Mouse (Mus musculus) granulocyte monocyte progenitor cell, adult 5-6 weeks (primary cell): ENCODE data around the gene Cdk19. TPM values are rescaled to one million over a fixed set of nuclear protein-coding genes. Genes with fewer than 3 reads are reported as not detected.

Experiments
- ATAC-seq: replicated peaks from 2 replicates; pipeline ENCODE4 v1.8.0; 2016; ENCODE audit warnings: mild to moderate bottlenecking, moderate TSS enrichment, inconsistent platforms; ENCODE audit not compliant: poor library complexity, severe bottlenecking
- total RNA-seq, 2 experiments: library from RNA; stranded (forward) in 1 of 2; stranded (reverse) in 1 of 2; fragments of 200-712, 200-1000 nt in 1 of 2; fragments of >200 nt in 1 of 2; fragmentation: Nextera tagmentation in 1 of 2; gene quantifications; 2 replicates each; pipeline ENCODE4 v1.2.3; 2014 to 2017

Gene Cdk19
- total RNA-seq, 2 experiments from 2014 or later, result 36.0 to 51.7 TPM

DNA sequence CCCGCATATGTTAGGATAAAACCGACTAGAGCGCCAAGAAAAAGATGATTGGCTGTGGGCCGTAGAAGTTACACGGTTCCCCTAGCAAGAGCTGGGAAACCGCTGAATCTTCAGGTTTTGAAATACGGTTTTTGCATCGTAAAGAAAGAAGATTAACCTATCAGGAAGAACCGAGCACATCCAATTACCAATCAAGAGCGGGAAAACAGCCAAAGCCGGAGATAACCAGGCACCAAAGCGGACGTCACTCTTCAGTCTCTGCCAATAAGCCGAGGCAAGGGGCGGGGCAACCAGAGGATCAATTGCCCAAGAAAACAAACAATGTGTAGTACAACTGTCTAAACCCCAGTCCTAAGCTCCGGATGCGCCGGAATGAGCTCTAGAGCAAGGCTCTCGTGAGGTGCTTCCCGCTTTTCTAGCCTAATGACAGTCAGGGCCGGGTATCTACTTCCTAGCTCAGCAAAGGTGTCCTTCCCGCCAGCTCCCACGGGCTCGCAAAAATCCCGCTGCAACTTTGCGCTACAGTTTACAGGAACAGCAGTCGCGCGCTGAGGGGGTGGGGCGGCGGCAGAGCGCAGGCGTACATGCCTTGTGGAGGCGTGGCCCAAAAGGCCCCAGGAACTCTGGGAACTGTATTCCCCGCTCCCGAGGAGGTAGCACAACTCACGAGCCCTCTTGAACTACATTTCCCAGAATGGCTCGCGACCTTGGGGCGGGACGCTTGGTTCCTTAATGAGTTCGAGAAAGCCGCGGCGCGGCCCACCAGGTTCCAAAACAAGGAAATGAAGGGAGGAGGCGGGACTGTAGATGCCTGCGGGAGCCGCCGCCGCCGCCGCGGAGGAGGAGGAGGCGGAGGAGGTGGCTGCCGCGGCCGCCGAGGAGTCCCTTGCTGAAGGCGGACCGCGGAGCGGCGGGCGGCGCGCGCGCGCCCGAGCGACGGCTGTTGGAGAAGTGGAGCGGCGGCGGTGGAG, 9.5 kb downstream of the Cdk19 start:
- ATAC-seq, result peak; percentile 77

DNA sequence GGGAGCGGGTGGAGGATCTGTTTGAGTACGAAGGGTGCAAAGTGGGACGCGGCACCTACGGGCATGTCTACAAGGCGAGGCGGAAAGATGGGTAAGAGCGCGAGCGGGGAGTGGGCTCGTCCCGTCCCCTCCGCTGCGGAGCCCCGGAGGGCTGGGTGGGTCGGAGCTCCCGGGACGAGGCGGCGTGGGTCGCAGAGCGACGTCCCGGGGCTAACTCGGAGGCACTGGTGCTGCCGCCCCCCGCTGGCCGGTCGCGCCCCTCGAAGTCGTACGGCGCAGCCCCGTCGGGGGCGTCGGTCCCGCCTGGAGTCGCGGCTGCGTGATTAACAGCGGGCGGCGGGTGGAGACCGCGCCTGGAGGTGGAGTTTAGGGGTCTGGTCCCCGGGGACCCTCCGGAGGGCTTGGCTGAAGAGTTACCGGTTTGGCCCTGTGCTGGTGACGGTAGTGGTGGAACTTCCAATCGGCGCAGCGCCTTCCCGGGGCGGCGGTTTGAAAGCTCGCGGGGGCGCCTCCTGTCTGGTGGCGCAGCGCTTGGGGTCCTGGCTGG, 10.3 kb downstream of the Cdk19 start:
- peak; percentile 13 for ATAC-seq

DNA sequence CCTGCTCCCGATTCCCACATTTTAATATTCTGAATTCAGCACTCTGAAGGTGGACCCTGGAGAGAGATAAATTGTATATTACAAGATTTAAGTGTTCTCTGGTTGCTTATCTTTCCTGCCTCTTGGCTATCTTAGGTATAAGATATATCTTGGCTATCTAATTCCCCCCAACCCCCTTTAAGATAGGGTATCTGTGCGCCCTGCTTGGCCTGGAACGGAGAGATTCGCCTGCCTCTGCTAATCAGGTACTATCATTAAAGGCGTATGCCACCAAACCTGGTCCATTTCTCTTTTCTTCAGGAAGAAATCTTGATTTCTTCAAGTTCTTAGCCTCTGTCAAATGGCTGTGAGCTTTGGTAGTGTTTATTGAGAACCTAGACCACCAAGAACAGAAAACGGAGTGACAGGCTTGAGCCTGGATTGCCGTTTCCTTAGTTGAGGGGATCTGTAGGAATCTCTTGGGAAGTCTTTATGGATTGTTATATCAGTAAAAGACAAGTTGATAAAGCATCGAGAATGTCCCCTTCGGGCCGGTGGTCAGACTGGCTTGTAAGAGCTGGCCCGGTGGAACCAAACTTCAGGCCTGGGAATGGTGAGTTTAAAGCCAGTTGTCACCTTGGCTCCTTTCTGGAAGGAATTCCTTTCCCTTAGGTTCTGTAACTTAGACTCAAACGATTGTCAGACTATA, 11.0 kb downstream of the Cdk19 start:
- no peak for ATAC-seq

DNA sequence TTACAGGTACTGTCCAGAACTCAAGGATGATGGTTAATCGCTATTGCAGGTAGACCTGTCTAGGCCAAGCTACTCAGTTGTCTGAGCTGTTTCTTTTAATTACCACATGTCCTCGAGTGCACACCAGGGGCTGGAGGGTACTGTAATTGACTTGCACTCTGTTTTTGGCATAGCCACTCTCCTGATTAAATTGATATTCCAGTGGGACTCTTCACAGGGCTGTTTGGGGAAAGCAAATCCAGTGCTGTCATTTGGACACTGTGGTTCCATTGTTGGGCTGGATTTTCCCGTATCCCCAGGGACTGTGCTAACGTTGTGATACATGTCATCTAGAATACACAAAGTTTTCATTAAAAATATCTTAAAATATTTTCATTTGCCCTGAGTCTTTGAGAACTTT, 11.8 kb downstream of the Cdk19 start:
- ATAC-seq, result no peak

DNA sequence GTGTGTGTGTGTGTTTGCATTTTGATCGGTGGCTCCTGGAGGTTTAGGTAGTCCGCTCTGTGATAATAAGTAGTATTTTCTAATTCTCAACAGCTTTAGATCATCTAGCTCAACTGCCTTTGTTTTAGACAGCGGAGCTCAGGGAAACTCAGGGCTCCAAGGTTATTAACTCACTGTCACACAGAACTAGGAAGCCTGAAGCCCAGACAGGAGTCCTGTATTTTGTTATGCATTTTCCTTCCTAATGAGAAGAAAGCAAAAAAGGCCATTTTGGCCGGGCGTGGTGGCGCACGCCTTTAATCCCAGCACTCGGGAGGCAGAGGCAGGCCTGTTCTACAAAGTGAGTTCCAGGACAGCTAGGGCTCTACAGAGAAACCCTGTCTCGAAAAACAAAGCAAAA, 14.7 kb downstream of the Cdk19 start:
- no peak for ATAC-seq

DNA sequence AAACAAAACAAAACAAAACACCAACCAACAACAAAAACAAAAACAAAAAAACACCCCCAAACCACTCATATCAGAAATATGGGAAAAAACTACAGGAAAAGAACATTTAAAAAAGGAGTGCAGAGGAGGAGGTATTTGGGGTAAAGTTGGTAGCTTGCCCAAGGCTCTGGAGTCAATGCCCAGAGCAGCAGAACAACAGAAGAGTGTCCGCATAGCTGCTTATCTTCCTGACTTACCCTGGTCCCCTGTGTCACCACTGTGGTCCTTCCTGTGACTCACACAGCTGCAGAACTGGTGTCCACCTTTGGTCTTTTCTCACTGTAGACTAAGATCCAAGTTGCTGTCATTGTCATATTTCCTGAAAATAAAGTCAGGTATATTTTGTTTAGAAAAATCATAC, 15.2 kb downstream of the Cdk19 start:
- no peak for ATAC-seq

DNA sequence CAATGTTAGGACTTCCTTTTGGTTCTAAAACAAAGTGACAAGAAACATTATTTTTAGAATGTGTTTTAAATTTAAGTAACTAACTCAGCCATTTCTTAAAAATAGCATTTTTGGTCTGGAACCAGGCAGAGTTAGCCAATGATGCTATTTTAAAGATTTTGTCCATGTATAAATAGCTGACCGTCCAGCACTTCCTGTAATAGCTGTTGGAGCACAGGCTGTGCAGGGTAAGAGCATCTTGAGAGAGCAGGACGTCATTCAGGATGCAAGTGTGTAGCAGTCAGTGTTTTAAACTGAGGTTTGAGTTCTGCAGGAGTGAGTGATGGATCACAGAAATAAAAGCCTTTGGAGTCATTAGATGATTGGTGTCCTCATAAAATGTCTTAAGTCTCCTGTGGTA, 18.8 kb downstream of the Cdk19 start:
- no peak for ATAC-seq

DNA sequence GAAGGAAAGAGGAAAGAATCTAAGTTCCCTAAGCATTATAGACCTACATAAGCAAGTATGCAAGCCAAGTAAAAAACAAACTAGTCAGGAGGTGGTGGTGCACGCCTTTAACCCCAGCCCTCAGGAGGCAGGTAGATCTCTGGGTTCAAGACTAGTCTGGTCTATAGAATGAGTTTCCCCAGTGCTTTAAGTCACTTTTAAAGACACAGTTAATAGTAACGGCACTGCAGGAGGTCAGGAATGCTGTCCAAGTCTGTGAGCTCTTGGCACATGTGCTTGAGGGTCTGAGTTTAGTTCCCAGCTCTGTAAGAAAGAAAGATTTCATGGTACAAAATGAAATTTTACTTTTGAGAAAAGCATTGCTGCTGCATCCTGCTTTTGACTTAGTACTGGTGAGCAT, 19.8 kb downstream of the Cdk19 start:
- no peak for ATAC-seq

DNA sequence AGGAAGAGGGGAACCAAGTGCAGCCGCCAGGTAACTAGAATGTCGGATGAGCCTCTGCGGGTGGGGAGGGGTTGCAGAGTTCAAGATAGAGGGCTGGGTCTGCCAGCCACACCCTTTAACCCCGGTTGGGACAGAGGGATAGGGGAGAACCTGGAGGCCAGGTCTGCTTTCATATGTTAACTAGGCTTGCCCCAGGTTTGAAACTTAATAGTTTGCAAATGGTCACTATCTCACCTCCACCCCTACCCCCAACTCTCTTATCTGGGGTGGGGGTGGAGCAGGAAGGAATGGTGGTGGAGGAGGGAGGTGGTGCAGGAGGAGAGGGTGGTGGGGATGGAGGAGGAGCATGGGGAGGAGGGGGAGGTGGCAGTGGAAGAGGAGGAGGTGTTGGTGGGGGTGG, 23.6 kb downstream of the Cdk19 start:
- no peak for ATAC-seq

DNA sequence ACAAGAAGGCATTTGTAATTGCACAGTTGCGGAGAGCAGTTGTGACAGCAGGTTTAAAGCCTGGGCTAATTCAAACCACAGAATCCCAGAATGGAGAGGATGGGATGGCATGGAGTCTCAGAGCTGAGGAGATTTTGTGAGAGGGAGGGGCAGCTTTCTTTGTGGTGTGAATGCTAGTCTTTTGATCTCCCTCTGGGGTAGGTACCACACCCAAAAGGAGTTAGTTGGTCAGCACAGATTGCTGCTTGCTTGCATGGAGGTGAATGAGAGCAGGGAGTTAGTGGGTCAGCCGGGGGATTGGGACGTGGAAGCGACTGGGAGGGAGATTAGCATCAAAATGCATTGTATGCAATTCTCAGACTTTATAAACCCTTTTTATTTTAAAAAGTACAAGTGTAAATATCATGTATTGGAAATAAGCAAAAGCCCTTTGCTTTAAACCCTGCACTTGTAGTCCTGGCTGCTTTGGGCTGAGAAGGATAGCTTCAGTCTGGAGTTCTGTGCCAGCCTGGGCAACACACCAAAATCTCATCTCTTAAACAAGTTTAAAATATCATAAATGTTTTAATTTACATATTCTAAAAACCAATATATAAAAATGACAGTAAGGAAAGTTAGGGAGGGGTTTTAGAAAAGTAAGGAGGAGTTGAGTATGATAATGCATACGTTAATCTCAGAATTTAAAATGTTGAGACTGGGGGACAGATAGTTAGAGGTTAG, 25.4 kb downstream of the Cdk19 start:
- no peak; the same call in 1 of the 2 replicates for ATAC-seq

DNA sequence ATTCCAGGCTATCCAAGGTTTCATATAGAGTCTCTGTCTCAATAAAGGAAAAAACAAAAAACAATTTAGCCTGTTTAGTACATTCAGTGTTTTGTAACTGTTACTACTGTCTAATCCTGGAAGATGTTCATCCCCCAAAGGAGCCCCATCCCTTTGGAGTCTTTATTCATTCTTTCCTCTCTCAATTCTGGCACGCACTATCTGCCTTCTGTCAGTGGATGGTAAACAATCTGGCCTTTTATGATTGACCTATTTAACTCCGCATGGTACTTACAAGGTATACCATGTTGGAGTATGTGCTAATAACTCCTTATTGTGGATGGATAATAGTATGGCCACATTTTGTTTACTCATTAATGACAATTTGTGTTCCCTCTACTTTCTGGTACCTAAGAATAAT, 26.6 kb downstream of the Cdk19 start:
- ATAC-seq, result no peak

DNA sequence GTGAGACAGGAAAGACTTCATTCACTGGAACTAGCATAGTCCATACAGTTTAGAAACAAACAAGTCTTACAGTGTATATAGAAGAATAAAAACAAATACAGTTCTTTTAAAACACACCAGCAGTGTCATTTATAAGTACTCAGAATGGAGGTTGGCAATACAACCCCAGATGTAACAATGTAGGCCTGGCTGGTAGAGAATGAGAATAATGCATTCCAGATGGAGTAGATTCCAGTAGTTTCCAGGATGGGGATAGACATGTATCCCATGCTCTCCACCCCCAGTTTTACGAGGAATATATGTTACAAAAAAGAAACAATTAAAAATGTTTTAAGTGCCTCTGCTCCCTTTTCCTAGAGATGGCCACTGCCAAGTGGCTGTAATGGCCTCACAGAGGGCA, 29.2 kb downstream of the Cdk19 start:
- ATAC-seq, result no peak

DNA sequence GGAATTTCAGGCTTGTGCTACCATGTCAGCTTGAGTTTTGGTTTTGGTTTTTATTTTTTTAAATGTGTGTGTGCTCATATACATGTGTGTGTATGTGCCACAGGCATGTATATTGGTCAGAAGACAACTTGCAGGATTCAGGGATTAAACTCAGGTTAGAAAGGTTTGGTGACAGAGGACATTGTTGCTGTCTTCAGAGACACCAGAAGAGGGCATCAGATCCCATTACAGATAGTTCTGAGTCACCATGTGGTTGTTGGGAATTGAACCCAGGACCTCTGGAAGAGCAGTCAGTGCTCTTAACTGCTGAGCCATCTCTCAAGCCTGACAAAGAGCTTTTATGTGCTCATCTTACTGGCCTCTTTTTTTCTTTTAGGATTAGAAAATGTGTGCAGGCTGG, 30.8 kb downstream of the Cdk19 start:
- ATAC-seq, result no peak

DNA sequence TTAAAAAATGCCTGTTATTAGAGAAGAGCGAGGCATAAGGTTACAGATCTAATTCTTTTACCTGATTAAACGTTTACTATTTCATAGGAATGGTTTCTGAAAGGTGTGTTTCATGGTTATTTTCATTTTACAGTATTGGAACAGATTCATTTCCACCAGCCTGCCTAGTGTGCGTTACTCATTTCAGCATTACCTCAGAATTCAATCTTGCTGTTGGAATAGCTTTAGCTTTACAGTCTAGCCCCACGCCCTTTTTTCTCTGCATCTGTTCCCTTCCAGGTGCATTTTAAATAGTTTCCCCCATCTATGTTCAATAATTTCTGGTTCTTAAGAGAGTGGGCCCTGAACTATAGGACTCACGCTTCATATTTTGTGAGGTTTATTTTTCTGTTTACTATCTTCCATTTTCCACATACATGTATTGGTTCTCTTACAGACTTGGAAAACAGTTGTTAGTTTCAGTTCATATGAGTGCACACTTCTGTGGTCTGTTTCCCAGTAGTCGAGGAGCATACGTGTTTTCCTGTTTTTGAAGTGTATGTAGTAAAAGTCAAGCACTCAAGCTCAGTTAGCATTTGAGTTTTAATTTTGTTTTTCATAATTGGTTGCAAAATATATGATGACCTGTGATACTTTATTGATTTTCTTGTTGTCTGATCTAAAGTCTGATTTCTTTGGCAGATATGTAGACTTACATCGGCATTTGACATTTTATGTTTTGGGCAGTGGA, 32.0 kb downstream of the Cdk19 start:
- ATAC-seq, result no peak

DNA sequence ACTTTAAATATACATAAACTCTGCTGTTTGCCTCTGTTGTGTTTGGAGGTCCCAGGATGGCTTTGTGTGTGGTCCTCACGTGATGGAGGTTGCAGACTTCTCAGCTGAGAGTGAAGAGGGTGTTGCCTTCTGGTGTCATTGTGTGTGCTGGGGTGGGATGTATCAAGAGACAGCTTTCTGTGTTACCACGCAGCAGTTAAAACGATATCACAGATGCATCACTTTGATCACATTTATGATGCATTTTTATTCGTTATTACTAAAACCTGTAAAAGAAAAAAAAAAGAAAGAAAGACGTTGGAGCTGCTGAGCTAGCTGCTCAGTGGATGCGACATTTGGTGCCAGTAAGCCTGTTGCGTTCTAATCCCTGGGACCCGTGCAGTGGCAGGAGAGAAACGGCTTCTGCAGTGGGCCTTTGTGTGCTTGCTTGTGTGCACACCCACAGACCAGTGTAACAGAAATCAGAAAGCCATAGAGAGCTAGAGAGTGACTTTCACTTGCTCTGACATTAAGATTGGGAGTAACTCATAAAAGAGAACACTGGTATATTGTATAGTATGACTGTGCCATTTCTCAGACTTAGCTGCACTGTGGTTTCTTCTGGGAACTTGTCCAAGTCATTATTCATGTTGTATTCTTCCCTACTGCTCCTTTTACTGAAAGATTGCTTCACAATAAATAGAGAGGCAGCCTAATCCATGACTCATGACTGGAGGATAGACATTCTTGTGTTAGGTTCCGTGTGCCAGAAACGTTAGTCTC, 32.7 kb downstream of the Cdk19 start:
- peak; percentile 90 for ATAC-seq

DNA sequence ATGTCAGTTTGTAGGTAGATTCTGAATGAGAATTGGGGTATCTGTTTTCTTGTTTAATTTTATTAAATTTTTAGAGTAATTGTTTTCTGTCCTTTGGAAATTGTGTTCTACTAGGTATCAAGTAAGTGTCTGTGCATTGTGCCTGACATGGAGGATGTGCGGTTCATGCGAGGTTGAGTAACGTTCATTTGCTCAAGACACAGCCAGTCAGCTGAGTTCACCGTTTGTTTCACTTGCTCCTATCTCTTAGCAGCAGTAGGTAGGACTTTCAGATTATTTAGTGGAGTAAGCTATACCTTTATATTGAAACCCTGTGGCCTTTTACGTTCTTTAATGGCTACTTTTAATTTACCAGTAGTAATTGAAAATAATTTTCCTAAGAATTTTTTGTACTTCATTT, 34.4 kb downstream of the Cdk19 start:
- peak; percentile 27; the same call in 1 of the 2 replicates for ATAC-seq

DNA sequence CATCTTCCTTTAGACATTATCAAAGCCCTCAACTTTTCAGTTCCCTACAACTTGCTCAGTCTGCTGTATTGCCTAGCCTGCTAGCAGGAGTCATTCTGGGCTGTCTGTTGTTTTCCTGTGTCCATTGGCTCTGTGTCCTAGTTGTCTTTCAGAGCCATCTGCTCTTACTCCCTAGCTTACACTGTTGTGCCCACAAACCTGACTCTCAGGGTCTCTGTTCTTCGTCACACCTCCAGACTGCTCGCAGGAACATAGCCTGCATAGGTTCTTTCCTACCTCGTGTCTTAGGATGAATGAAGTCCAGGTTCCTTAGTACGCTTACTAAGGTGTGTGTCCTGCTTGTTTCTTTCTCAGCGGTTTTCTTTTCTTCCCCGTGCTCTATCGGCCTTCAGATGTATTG, 35.5 kb downstream of the Cdk19 start:
- ATAC-seq, result no peak

DNA sequence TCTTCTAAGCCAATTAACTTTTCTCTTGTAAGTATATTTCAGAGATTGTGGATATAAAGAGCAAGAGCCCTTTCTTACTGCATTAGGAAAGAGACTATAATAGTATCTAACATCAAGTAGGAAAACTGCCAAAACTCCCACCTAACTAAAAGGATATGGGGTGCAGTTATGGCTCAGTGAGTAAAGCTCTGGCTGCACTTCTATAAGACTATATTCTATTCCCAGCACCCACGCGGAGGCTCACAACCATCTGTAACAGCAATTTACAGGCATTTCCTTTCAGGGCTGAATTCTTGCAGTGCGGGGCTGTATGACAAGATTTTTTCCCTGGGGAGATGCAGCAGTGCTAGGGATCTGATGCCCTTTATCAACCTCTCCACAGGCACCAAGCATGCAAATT, 36.9 kb downstream of the Cdk19 start:
- ATAC-seq, result no peak

DNA sequence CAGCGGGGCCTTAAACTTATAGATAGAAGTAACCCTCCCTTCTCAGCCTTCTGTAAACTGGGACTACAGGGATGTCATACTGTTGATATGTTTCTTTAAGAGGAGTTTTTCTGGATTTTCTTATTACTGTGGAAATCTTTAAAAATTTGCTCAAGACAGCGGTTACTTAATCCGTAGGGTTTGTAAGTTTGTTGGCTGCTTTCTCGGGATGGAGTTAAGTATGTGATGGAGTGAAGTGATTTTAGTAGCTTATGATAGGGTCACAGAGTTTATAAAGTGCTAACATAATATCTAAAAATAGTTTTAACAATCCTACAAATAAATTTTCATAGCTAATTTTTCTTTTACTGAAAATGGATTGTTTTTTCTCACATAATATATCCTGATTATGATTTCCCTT, 38.9 kb downstream of the Cdk19 start:
- ATAC-seq, result no peak
